Mouse (Mus musculus): Measurements from ENCODE around the gene Dennd1c. TPM values are rescaled to one million over a fixed set of nuclear protein-coding genes. Genes with fewer than 3 reads are reported as not detected.

The Dennd1c gene
- polyA plus RNA-seq, 1 experiment from 2014 or later: 4.5 TPM

DNA sequence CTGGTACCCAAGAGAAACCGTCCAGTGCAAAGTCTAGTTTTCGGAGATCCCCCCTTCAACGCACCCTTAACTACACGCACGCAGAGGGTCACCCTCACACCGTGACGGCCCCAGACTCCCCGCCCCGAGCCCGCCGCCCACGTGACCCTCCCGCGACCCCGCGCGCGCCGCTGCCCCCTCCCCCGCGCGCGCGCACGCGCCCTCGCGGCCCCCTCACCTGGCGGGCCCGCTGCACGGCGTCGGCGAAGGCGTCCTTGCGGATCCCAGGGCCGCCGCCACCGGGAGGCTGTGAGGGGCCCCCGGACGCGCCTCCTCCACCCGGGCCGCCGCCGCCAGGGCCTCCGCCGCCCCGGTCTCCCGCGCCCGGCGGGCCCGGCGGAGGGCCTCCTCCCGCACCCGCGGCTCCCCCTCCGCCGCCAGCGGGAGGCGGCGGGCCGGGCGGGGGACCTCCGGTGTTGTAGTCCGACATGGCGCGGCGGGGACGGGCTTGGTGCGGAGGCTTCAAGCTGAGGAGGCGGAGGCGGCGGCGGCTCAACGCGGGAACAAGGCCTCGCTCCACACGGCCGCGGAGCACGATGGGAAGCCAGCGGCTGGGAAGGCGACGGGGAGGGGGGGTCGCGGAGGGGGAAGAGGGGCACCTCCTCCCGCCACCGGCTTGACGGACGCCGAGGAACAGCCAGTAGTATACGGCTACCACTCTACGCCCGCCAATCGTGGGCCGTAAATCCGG, 47.2 kb downstream of the Dennd1c start, which contains the start of gene Khsrp:
TSS of gene Khsrp (minus strand) at position 592 of the 730 bp plus-strand sequence.
- Histone ChIP-seq H3K36me3 (peaks cover 29% of the 10 kb centered on the region), H3K4me2 (replicated peaks) (peak within 1 kb of the TSS; percentile 95), H3K27ac (peak within 1 kb of the TSS; percentile 93), H3K9ac (peak within 1 kb of the TSS; percentile 99), H3K27me3 (replicated peaks) (no peaks in the 10 kb centered on the region), H3K4me1 (peaks cover 18% of the 10 kb centered on the region), H3K4me3 (peak within 1 kb of the TSS; percentile 92), H3K9me3 (no peaks in the 10 kb centered on the region)
- peak; percentile 1; the same call in 1 of the 2 replicates for ATAC-seq (ENCODE audit: low FRiP score, low read depth)
- under 1% methylated on average over 81 of the region's 99 CpGs for WGBS

DNA sequence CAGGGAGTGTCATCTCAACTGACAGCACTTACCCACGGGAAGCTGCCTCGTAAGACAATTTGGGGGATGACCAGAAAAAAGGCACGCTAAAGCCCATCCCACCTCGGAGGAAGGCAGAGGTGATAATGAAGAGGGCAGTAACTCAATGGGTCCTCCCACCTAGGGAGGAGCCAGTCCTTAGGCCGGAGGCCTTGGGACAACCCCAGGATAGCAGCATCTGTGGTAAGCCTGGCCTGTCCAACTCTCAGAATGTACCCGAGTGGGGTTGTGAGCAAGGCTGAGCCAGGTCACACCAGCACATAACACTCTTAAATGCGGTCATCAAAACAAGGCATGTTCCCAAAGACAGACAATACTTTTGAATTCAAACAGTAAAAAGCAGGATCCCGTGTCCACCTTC, 48.6 kb downstream of the Dennd1c start:
- H3K4me1 ChIP-seq: peaks cover 18% of the 10 kb centered on the region
- H3K9me3 ChIP-seq: no peaks in the 10 kb centered on the region
- no peak overlapping the region for H3K27ac ChIP-seq
- no peak for ATAC-seq (ENCODE audit: low FRiP score, low read depth)
- peak overlapping the region; percentile 99 for H3K9ac ChIP-seq
- peaks cover 43% of the 10 kb centered on the region for H3K36me3 ChIP-seq
- peak overlapping the region; percentile 92 for H3K4me3 ChIP-seq
- WGBS: 40% methylated on average over 8 of the region's 8 CpGs
- no peaks in the 10 kb centered on the region for H3K27me3 ChIP-seq (replicated peaks)
- H3K4me2 ChIP-seq (replicated peaks): peak overlapping the region; percentile 95

DNA sequence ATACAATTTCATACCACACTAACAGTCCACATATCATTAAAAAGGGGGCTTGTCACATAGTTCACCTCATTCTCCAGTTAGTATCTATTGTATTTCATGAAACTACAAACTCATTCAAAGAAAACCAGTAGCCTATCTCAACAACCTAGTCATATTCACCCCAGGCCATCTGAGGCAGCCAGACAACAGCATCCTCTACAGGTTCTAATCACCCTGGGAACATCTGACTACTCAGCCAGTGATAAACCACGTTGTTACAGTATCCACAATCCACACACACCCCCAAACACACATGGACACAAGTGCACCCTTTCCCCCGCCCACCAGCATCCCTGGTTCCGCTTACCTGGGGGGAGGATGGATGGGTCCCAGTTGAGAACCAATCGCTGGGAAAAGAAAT, 50.8 kb downstream of the Dennd1c start:
- peaks cover 66% of the 10 kb centered on the region for H3K36me3 ChIP-seq
- 91% methylated on average over 4 of the region's 4 CpGs for WGBS

DNA sequence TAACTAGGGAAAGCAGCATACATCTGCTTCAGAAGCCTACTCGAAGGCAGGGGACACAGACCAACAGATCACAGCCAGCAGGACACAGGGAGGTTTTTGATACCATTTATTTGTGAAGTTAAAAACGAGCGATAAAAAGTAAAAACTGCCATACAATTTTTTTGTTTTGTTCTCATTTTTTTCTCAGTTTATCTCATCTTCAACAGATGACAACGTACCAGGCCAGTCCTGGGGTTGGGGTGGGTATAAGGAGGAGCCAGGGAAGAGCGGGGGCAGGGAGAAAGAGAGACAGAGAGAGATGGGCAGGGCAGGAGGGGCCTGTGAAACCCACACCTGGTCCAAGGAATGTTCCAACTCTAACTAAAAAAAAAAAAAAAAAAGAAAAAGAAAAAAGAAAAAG, 57.4 kb downstream of the Dennd1c start:
- H3K4me3 ChIP-seq: no peak overlapping the region
- H3K4me2 ChIP-seq (replicated peaks): no peak overlapping the region
- no peak overlapping the region for H3K9ac ChIP-seq
- H3K27ac ChIP-seq: no peak overlapping the region
- no peaks in the 10 kb centered on the region for H3K4me1 ChIP-seq
- H3K27me3 ChIP-seq (replicated peaks): no peaks in the 10 kb centered on the region
- H3K36me3 ChIP-seq: peaks cover 57% of the 10 kb centered on the region
- ATAC-seq (ENCODE audit: low FRiP score, low read depth): no peak
- no peaks in the 10 kb centered on the region for H3K9me3 ChIP-seq
- 92% methylated on average over 5 of the region's 5 CpGs for WGBS

More for the DNA sequence above, 50.8 kb downstream of the Dennd1c start:
- H3K4me3 ChIP-seq: no peak overlapping the region
- no peak overlapping the region for H3K27ac ChIP-seq
- no peak overlapping the region for H3K4me2 ChIP-seq (replicated peaks)
- no peak overlapping the region for H3K9ac ChIP-seq
- ATAC-seq (ENCODE audit: low FRiP score, low read depth): no peak
- peaks cover 18% of the 10 kb centered on the region for H3K4me1 ChIP-seq
- H3K27me3 ChIP-seq (replicated peaks): no peaks in the 10 kb centered on the region
- no peaks in the 10 kb centered on the region for H3K9me3 ChIP-seq

DNA sequence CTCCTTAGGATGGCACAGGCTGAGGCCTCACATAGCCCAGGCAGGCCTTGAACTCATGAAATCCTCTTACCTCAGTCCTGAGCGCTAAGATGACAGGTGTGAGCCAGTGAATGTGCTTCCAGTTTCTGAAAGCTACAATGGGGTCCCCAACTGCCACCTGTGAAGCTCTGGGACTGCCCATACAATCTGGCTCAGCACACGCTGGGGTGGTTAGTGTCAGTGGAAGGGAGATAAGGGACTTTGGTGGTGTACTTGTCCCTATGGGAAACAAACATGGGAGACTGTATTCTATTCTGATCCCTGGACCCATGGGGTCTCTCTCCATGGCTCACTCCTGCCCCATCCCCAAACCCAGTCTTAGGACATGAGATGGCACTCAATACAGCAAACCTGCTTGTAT, 58.6 kb downstream of the Dennd1c start:
- ATAC-seq (ENCODE audit: low FRiP score, low read depth): no peak
- no peak overlapping the region for H3K4me3 ChIP-seq
- H3K36me3 ChIP-seq: peaks cover 44% of the 10 kb centered on the region
- H3K27me3 ChIP-seq (replicated peaks): no peaks in the 10 kb centered on the region
- H3K4me2 ChIP-seq (replicated peaks): no peak overlapping the region
- H3K9me3 ChIP-seq: no peaks in the 10 kb centered on the region
- 90% methylated on average over 2 of the region's 2 CpGs for WGBS
- H3K9ac ChIP-seq: no peak overlapping the region
- no peaks in the 10 kb centered on the region for H3K4me1 ChIP-seq
- no peak overlapping the region for H3K27ac ChIP-seq

Other genes starting within 250 kb of the Dennd1c start
- 4.9 and 6.0 TPM in 2 replicates for gene Rfx2, start 247.5 kb downstream of the Dennd1c start, polyA plus RNA-seq (2016; fragmentation: Nextera tagmentation; extraction: Ambion mirVana)
- not detected in 2 replicates for gene Acsbg2, start 204.1 kb downstream of the Dennd1c start, polyA plus RNA-seq (2016; fragmentation: Nextera tagmentation; extraction: Ambion mirVana)
- 0.16 and 0.42 TPM in 2 replicates for gene 1700061G19Rik, start 203.0 kb downstream of the Dennd1c start, polyA plus RNA-seq (2016; fragmentation: Nextera tagmentation; extraction: Ambion mirVana)
- 86.1 and 89.8 TPM in 2 replicates for gene Mllt1, start 143.1 kb downstream of the Dennd1c start, polyA plus RNA-seq (2016; fragmentation: Nextera tagmentation; extraction: Ambion mirVana)
- not detected in 2 replicates for gene Acer1, start 96.4 kb downstream of the Dennd1c start, polyA plus RNA-seq (2016; fragmentation: Nextera tagmentation; extraction: Ambion mirVana)
- 134 and 152 TPM in 2 replicates for gene Clpp, start 88.2 kb downstream of the Dennd1c start, polyA plus RNA-seq (2016; fragmentation: Nextera tagmentation; extraction: Ambion mirVana)
- gene Alkbh7, start 81.2 kb downstream of the Dennd1c start, polyA plus RNA-seq (2016; fragmentation: Nextera tagmentation; extraction: Ambion mirVana): 38.0 and 38.2 TPM in 2 replicates
- gene Pspn, start 78.5 kb downstream of the Dennd1c start, polyA plus RNA-seq (2016; fragmentation: Nextera tagmentation; extraction: Ambion mirVana): not detected in 2 replicates
- gene Gtf2f1, start 67.2 kb downstream of the Dennd1c start, polyA plus RNA-seq (2016; fragmentation: Nextera tagmentation; extraction: Ambion mirVana): 71.2 and 76.7 TPM in 2 replicates
- 0.28 and 0.33 TPM in 2 replicates for gene Gm17949, start 67.0 kb downstream of the Dennd1c start, polyA plus RNA-seq (2016; fragmentation: Nextera tagmentation; extraction: Ambion mirVana)
- 53.1 and 55.8 TPM in 2 replicates for gene Khsrp, start 47.0 kb downstream of the Dennd1c start, polyA plus RNA-seq (2016; fragmentation: Nextera tagmentation; extraction: Ambion mirVana)
- gene Slc25a41, start 36.9 kb downstream of the Dennd1c start, polyA plus RNA-seq (2016; fragmentation: Nextera tagmentation; extraction: Ambion mirVana): 0.25 TPM in 1 of 2 replicates, not detected in the other
- 1.1 and 1.2 TPM in 2 replicates for gene Crb3, start 19.4 kb downstream of the Dennd1c start, polyA plus RNA-seq (2016; fragmentation: Nextera tagmentation; extraction: Ambion mirVana)
- gene Slc25a23, start 18.7 kb downstream of the Dennd1c start, polyA plus RNA-seq (2016; fragmentation: Nextera tagmentation; extraction: Ambion mirVana): 19.4 and 19.9 TPM in 2 replicates
- 228 and 271 TPM in 2 replicates for gene Tubb4a, start 9.3 kb upstream of the Dennd1c start, polyA plus RNA-seq (2016; fragmentation: Nextera tagmentation; extraction: Ambion mirVana)
- gene Tnfsf9, start 26.8 kb upstream of the Dennd1c start, polyA plus RNA-seq (2016; fragmentation: Nextera tagmentation; extraction: Ambion mirVana): 5.8 TPM in 2 replicates
- gene Cd70, start 71.3 kb upstream of the Dennd1c start, polyA plus RNA-seq (2016; fragmentation: Nextera tagmentation; extraction: Ambion mirVana): 0.24 TPM in 1 of 2 replicates, not detected in the other
- gene Tnfsf14, start 115.7 kb upstream of the Dennd1c start, polyA plus RNA-seq (2016; fragmentation: Nextera tagmentation; extraction: Ambion mirVana): 0.10 and 0.28 TPM in 2 replicates
- 0.68 and 0.97 TPM in 2 replicates for gene C3, start 149.6 kb upstream of the Dennd1c start, polyA plus RNA-seq (2016; fragmentation: Nextera tagmentation; extraction: Ambion mirVana)
- 24.2 and 24.3 TPM in 2 replicates for gene Gpr108, start 169.9 kb upstream of the Dennd1c start, polyA plus RNA-seq (2016; fragmentation: Nextera tagmentation; extraction: Ambion mirVana)
- 19.7 and 20.6 TPM in 2 replicates for gene Trip10, start 170.9 kb upstream of the Dennd1c start, polyA plus RNA-seq (2016; fragmentation: Nextera tagmentation; extraction: Ambion mirVana)
- gene Vav1, start 200.6 kb upstream of the Dennd1c start, polyA plus RNA-seq (2016; fragmentation: Nextera tagmentation; extraction: Ambion mirVana): 1.8 and 2.0 TPM in 2 replicates